Mouse (Mus musculus): ENCODE measurements around the gene Vac14.
"Not testable (repeated sequence)": the region's sequence is repeated elsewhere in the genome, so short reads cannot be mapped to it uniquely, and the experiment has no call there.

Vac14 gene

DNA sequence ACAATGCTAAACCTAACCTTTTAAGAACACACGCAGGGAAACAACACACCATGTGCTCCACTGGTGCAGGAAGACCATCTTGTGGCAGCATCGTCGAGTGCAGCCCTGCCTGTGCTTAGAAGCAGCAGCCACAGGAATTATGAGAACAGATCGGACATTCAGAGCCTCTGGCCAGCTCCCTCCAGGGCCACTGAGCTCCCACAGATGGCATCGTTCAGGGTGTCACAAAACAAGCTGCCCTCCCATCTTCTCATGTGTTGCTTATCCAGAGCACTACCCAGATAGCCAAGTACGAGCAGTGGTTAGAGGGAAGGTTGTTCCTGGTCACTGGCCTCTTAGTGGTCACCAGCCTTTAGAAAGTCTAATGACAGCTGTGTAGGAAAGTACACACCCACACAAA lies 30.9 kb downstream of the Vac14 start:
- no peak for DNase-seq

DNA sequence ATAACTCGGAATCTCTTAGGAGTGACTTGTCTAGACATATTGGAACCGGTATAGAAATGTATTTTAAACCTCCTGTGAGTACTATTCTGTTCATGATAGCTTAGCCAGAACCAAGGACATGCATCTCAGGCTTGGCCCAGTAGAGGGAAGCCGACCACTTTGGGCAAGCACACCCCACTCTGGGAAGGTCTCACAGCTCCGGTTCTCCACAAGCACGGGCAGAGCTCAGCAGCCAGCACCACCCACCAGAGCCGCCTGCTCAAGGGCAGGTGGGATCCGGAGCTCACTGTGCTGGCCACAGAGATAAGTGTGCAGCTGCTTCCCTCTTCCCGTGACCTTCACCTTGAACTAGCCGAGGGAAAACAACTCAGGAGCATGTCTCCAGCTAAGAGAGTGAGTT lies 32.5 kb downstream of the Vac14 start:
- no peak for DNase-seq

GRCm38 (mm10) chr8:110651847-110652246 lies 33.5 kb downstream of the Vac14 start:
- DNase-seq: no peak

- no peak for DNase-seq
These were observed 36.0 kb downstream of the Vac14 start for GRCm38 (mm10) chr8:110654075-110655060.

- no peak for DNase-seq
These were observed 37.4 kb downstream of the Vac14 start for GRCm38 (mm10) chr8:110655827-110656226.

DNA sequence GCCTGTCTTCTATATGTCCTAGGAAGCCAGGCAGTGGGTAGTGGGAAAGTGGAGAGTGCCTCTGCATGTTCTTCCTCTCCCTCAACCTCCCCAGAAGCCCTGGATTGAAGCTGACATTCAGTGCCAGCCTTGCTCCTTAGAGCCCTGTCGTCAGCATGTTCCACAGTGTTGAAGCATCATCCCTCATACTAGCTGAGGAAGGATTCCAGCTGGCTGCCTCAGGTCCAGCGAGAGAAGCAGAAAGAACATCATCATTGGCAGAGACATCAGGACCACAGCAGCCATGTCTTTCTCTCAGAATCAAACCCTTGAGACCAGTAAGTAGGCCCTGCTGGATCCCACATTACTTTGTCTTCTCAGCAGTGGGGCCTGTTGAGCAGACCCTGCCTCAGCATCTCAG lies 39.3 kb downstream of the Vac14 start:
- no peak for DNase-seq

DNA sequence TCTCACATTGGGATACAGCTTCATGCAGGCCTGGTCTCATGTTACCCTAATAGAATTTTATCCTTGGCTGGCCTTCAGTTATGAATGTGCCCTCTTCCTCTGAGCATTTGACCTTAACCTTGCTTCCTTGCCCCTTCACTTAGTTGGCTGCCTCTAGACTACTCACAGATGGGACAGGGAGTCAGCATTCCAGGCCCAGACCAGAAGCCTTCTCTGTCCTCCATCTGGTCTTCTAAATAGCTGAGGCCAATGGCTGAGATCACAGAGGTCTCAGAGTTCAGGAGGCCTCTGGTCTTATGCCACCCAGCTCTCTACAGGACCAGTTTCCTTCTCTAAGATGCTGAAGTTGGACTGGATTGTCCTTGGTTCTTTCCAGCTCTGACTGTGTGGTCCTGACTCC lies 41.7 kb downstream of the Vac14 start:
- peak; percentile 30 for DNase-seq

- DNase-seq: no peak
These were observed 44.2 kb downstream of the Vac14 start for GRCm38 (mm10) chr8:110662545-110662944.

GRCm38 (mm10) chr8:110663015-110663742 lies 44.8 kb downstream of the Vac14 start:
- no peak for DNase-seq

- no peak for DNase-seq
These were observed 46.0 kb downstream of the Vac14 start for GRCm38 (mm10) chr8:110664202-110664896.

GRCm38 (mm10) chr8:110665000-110665399 lies 46.6 kb downstream of the Vac14 start:
- DNase-seq: no peak

GRCm38 (mm10) chr8:110667590-110668177 lies 49.3 kb downstream of the Vac14 start:
- not testable (repeated sequence) for DNase-seq

DNA sequence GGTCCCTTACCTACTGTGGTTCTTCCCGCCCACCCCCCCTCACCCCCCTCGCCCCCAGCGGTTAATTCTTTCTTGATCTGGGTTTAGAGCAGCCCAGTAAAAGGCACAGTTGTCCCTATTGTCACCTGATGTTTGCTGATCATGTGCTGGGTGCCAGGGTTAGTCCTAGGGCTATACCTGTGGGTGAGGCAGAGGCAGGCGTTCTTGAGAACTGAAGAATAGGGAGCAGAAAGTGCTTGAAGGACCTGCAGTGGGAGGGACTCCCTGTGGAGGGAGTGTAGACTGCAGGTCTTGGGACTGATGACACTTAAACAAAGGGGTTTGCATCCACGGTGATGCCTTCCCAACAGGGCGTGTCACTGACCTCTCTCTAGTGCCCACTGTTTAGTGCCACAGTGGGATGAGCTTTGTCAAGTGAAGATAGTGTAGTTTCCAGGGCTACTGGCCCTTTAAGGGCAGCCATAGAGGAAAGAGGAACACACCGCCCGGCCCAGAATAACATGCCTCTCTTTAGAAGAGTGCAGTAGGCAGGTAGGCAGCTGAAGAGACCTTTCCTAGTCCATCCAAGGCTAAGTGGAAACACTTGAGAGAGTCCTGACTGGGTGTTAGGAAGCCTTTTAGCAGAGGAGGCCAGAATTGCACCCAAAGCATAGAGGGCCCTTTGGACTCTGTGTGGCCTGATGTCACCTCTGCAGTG lies 51.7 kb downstream of the Vac14 start:
- DNase-seq: no peak

GRCm38 (mm10) chr8:110671309-110671708 lies 52.9 kb downstream of the Vac14 start:
- peak; percentile 72 for DNase-seq

- peak; percentile 59 for DNase-seq
These were observed 53.7 kb downstream of the Vac14 start for GRCm38 (mm10) chr8:110672133-110672532.

GRCm38 (mm10) chr8:110673168-110673567 lies 54.8 kb downstream of the Vac14 start:
- peak; percentile 51 for DNase-seq

DNA sequence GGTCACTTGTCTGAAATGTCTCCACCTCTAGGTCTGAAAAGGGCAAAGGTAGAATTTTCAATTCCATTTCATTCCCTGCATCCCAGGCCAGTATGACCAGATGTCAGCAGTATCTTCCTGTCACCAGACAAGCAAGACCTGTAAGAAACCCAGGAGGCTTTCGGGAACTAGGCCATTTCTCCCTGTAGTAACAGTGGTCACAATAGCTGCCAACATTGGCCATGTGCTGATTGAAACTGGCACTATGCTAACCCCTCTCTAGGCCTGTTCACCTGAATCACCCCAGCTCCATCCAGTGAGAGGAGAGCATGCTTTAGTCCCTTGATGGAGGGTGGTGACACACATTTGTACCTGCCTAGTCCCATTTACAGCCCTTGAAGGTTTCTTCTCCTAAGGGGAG lies 56.2 kb downstream of the Vac14 start:
- DNase-seq: no peak

DNA sequence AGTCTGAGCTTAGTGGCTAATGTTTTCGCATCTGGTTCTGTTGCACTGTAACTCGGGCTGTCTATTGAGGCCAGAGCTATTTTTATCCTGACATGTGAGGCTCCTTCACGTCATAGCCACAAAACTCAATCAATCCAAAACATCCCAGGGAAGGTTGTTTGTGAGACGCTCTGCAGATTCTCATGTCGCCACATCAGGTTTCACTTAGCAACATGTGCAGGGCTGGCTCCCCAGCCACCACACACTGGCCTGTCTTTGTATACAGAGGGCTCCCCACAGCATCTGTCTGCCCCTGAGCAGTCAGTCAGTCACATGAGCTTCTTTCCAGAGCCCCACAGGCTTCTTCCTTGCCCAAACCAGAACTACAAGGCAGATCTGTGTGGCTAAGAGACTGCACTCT lies 58.3 kb downstream of the Vac14 start:
- no peak for DNase-seq

DNA sequence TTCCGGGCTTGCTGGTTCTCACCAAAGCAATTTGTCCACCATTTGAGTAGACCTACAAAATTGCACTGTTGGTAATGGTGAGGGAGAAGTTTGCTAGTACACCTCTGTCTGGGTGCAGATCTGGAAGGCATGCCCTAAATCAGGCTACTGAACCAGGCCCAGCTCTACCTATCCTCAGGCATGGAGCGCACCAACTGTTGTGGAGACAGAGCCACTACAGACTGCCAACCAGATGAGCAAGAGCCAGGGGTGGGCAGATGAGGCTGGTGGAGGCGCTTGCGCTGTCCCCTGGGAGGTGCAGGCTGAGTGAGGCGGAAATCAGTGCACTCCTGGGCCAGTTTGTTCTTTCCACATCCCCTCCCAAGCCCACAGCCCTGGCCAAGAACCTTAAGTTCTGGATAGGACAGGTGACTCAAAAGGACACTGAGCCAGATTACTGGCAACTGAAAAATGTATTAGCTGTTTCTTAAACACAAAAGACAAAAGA lies 58.8 kb downstream of the Vac14 start:
- DNase-seq: no peak

GRCm38 (mm10) chr8:110678989-110679388 lies 60.6 kb downstream of the Vac14 start:
- peak; percentile 20 for DNase-seq

- DNase-seq: peak; percentile 71
These were observed 69.3 kb downstream of the Vac14 start for GRCm38 (mm10) chr8:110687726-110688125.

GRCm38 (mm10) chr8:110689961-110690360 lies 71.6 kb downstream of the Vac14 start:
- DNase-seq: no peak
